Mouse (Mus musculus) bone marrow, adult 2 months (tissue): ENCODE measurements around the gene Mrps18a.

Source experiments
- CTCF ChIP-seq: fragments of 200-500 bp; IDR thresholded peaks from 2 replicates; pipeline ENCODE4 v1.5.1; 2011; ENCODE audit warnings: low read length, control low read depth; ENCODE audit not compliant: control insufficient read depth, insufficient read depth
- POLR2A ChIP-seq: fragments of 200-500 bp; IDR thresholded peaks from 2 replicates; pipeline ENCODE4 v1.6.1; 2011; ENCODE audit warnings: low read depth, mild to moderate bottlenecking, control low read depth, low read length, borderline replicate concordance; ENCODE audit not compliant: control insufficient read depth

GRCm38 (mm10) chr17:46116881-46117280 lies 6.1 kb downstream of the Mrps18a start:
- TF ChIP-seq CTCF, result no peak
- no peak for TF ChIP-seq POLR2A
